Mouse (Mus musculus) liver, postnatal 0 days (tissue): ENCODE data around the gene Vps37b. TPM values are rescaled to one million over a fixed set of nuclear protein-coding genes. Genes with fewer than 3 reads are reported as not detected.

Experiments used
- ATAC-seq: fragments of 200-750 bp; cut with Nextera tagmentation; 2 replicates; pipeline ENCODE4 v1.8.0; 2017; ENCODE audit warnings: mild to moderate bottlenecking, moderate library complexity
- DNase-seq: peaks from one replicate; pipeline ENCODE4 v3.0.0-alpha.2; 2016
- H3K27ac ChIP-seq: fragments of 300-500 bp; sonication (generic); 2 replicates; pipeline ENCODE4 v1.5.1; 2014; ENCODE audit warnings: antibody characterized with exemption, moderate library complexity, mild to moderate bottlenecking, low read depth
- H3K27me3 ChIP-seq: fragments of 300-500 bp; sonication (generic); 2 replicates; pipeline ENCODE4 v1.6.1; 2014; ENCODE audit warnings: low read length, control low read depth, mixed read lengths; ENCODE audit not compliant: insufficient read depth
- H3K36me3 ChIP-seq: fragments of 300-500 bp; sonication (generic); replicated peaks from 2 replicates; pipeline ENCODE4 v1.6.1; 2014; ENCODE audit warnings: mild to moderate bottlenecking, control low read depth, low read length, moderate library complexity, mixed read lengths; ENCODE audit not compliant: insufficient read depth
- H3K4me1 ChIP-seq: fragments of 300-500 bp; sonication (generic); 2 replicates; pipeline ENCODE4 v1.6.1; 2014; ENCODE audit warnings: antibody characterized with exemption, mild to moderate bottlenecking, control low read depth; ENCODE audit not compliant: insufficient read depth
- H3K4me2 ChIP-seq: fragments of 300-500 bp; sonication (generic); 2 replicates; pipeline ENCODE4 v1.6.1; 2014; ENCODE audit warnings: low read depth, mild to moderate bottlenecking, low read length, moderate library complexity, mixed read lengths
- H3K4me3 ChIP-seq: fragments of 300-500 bp; sonication (generic); 2 replicates; pipeline ENCODE4 v1.5.1; 2014; ENCODE audit warnings: low read depth, low read length
- H3K9ac ChIP-seq: fragments of 300-500 bp; sonication (generic); replicated peaks from 2 replicates; pipeline ENCODE4 v1.6.1; 2014; ENCODE audit warnings: mild to moderate bottlenecking, moderate library complexity
- H3K9me3 ChIP-seq: fragments of 300-500 bp; sonication (generic); 2 replicates; pipeline ENCODE4 v1.6.1; 2016; ENCODE audit warnings: mild to moderate bottlenecking, control low read depth, low read length, mixed read lengths
- CTCF ChIP-seq: sonication (generic); IDR thresholded peaks from 2 replicates; pipeline ENCODE4 v1.5.1; 2016; ENCODE audit warnings: antibody characterized with exemption, low read depth
- EP300 ChIP-seq: IDR thresholded peaks from 2 replicates; pipeline ENCODE4 v1.6.1; 2016; ENCODE audit warnings: antibody characterized with exemption, low read depth, mild to moderate bottlenecking
- WGBS: fragments of 180-500 bp; shearing (Covaris S2); extraction: QIAGEN DNeasy Blood & Tissue Kit; methylation state at CpG from one replicate; pipeline ENCODE4 v1.1.7; 2014; ENCODE audit not compliant: insufficient replicate concordance; 5-methylcytosine and 5-hydroxymethylcytosine counted together
- polyA plus RNA-seq: library from polyadenylated mRNA; unstranded; fragments of >200 nt; fragmentation: Nextera tagmentation; extraction: Ambion mirVana; gene quantifications from 2 replicates; pipeline ENCODE4 v1.2.1, GENCODE M21; 2015

Vps37b gene
- polyA plus RNA-seq, 1 experiment from 2014 or later = 17.6 TPM

DNA sequence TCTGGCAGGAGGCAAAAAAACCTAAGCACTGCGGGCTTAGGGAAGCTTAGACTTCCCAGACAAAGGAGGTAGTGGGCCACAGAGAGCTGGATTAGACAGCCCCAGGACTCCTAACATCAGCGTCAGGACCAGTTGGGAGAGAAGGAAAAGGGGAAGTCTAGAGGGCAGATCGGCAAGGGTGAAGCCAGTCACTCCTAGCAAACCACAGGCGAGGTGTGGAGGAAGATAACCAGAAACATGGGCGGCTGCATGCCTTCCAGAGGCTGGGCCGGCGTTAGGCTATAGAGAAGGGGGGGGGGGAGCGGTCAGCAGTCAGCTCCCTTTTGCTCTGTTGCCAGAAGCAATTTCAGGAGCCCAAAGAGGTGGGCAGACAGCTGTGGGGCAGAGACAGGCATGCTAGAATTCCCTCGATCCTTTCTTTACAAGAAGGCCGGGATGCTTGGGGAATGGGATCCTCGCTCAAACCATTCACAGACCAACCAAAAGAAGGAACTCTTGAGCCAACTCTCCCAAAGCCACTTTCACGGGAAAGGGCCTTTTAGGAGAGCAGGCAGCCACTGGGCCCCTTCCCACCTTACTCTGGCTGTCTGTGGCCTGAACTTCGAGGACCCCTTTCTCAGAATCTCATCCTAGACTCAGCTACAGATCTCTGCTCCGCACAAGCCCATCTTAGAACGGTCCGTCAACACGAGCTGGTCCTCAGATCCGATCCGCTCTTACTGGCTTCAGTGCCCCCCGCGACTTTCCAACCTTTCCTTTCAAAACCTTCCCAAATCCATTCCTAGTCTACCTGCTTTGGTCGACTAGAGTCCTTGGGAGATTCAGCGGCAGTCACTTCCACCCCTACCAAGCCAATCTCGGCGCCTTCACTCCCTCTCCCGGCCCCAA is 758 bp downstream of the Vps37b start:
- H3K27me3 ChIP-seq = no peaks in the 10 kb centered on the region
- DNase-seq (peak; percentile 64), ATAC-seq (peak; percentile 43)
- H3K4me3 ChIP-seq = peak overlapping the region; percentile 87
- H3K9me3 ChIP-seq = no peaks in the 10 kb centered on the region
- TF ChIP-seq CTCF = no peak
- no peak for TF ChIP-seq EP300
- WGBS = 2% methylated on average over 24 of the region's 26 CpGs
- peak overlapping the region; percentile 90 for H3K27ac ChIP-seq
- H3K36me3 ChIP-seq = peaks cover 10% of the 10 kb centered on the region; the same call in 1 of the 2 replicates
- peak overlapping the region; percentile 84 for H3K4me2 ChIP-seq
- peak overlapping the region; percentile 98 for H3K9ac ChIP-seq
- H3K4me1 ChIP-seq = peaks cover 45% of the 10 kb centered on the region

DNA sequence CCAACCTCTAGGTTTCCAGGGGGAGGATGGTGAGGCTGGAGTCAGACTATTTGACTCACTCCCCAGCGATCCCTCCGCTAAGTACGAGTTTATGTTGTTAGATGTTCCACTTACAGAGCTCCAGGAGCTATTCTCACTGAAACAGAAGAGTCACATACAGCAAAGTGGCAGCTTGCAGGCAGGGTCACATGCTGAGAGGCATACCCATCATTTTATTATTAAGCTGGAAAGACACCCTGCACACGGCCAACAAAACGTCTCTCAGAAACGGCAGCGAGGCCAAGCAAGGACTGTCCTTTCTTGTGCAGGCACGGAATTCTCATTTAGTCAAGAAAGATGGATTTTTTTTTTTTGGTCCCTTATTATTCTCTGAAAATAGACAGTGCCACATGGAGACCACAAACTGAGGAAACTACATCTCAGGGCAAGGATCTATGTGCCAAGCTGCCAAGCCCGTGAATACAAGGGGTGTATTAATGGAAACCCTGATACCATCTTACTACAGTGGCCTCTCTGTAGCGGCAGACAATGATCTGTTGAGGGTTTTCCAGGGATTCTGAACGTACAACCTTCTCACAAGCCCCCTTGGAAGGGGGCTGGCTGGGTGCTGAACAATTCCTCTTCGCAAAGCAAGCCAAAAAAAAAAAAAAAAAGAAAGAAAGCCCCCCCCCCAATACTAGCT is 1.5 kb downstream of the Vps37b start:
- no peaks in the 10 kb centered on the region for H3K9me3 ChIP-seq
- WGBS = 45% methylated on average over 12 of the region's 12 CpGs
- TF ChIP-seq CTCF (no peak), EP300 (no peak)
- H3K27me3 ChIP-seq = no peaks in the 10 kb centered on the region
- peak overlapping the region; percentile 84 for H3K4me2 ChIP-seq
- H3K36me3 ChIP-seq = peaks cover 13% of the 10 kb centered on the region; the same call in 1 of the 2 replicates
- peak overlapping the region; percentile 87 for H3K4me3 ChIP-seq
- ATAC-seq = no peak
- H3K9ac ChIP-seq = peak overlapping the region; percentile 98
- no peak for DNase-seq
- peak overlapping the region; percentile 90 for H3K27ac ChIP-seq
- H3K4me1 ChIP-seq = peaks cover 53% of the 10 kb centered on the region

DNA sequence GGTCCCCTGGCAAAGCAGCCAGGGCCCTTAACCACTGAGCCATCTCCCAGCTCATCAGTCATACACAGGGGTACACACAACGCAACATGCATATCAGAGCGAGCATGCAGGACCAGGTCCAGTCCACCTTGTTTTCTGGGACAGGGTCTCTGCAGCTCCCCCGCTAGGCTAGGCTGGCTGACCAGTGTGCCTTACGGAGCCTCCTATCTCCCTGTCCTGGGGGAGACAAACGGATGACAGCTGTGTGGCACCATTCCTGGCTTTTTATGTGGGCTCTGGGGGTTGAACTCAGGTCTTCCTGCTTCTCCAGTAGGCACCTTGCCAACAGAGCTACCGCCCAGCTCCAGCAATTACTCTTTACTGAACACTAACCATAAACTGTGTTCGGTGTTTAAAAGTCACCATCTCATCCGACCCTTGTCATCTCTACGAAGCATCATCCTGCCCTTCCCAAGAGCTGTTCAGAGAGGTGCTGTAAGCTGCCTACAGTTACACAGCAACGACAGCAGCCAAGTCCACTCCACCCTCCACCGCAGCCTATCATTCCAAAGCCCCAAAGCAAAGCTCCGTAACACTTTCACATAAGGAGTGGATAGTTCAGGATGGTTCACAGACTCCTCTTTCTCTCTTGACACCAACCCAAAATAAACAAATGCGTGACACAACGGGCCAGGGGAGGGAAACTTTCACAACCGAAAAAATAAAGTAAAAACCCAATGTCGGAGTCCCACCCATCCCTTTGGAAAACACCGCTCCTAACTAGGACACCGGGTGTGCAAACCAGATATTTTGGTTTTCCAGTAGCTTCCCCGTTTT is 2.6 kb downstream of the Vps37b start:
- 73% methylated on average over 19 of the region's 19 CpGs for WGBS
- Histone ChIP-seq H3K36me3 (peaks cover 13% of the 10 kb centered on the region; the same call in 1 of the 2 replicates), H3K4me1 (peaks cover 60% of the 10 kb centered on the region), H3K9me3 (no peaks in the 10 kb centered on the region), H3K9ac (no peak overlapping the region; the same call in 1 of the 2 replicates), H3K4me3 (peak overlapping the region; percentile 87; the same call in 1 of the 2 replicates), H3K27ac (peak overlapping the region; percentile 91), H3K4me2 (peak overlapping the region; percentile 84), H3K27me3 (no peaks in the 10 kb centered on the region)
- peak; percentile 76 for ATAC-seq
- peak; percentile 44 for DNase-seq
- TF ChIP-seq EP300 (peak; percentile 69), CTCF (no peak)

DNA sequence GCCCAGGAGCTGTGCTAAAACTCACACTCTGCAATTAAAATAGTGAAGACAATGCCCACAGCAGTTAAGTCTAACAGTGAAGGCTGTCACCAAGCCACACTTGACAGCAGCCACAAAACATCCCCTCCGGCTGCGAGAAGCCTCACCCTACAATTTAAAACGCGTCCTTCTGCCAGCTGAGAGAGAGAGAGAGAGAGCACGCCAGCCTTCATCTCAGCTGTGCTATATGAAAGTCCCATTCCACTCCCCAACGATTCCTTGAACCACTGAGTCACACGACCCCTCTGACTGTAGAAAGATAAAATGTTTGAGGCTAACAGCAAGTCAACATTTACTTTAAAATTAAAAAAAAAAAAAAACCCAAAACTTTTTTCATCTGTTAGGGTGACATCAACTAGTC is 3.4 kb downstream of the Vps37b start:
- Histone ChIP-seq H3K4me1 (peaks cover 65% of the 10 kb centered on the region), H3K36me3 (peaks cover 13% of the 10 kb centered on the region; the same call in 1 of the 2 replicates), H3K27ac (peak overlapping the region; percentile 91), H3K9me3 (no peaks in the 10 kb centered on the region), H3K9ac (peak overlapping the region; percentile 1; the same call in 1 of the 2 replicates), H3K27me3 (no peaks in the 10 kb centered on the region), H3K4me3 (no peak overlapping the region), H3K4me2 (peak overlapping the region; percentile 31)
- ATAC-seq (no peak), DNase-seq (no peak)
- 42% methylated on average over 7 of the region's 7 CpGs for WGBS
- no peak for TF ChIP-seq EP300
- TF ChIP-seq CTCF = no peak

DNA sequence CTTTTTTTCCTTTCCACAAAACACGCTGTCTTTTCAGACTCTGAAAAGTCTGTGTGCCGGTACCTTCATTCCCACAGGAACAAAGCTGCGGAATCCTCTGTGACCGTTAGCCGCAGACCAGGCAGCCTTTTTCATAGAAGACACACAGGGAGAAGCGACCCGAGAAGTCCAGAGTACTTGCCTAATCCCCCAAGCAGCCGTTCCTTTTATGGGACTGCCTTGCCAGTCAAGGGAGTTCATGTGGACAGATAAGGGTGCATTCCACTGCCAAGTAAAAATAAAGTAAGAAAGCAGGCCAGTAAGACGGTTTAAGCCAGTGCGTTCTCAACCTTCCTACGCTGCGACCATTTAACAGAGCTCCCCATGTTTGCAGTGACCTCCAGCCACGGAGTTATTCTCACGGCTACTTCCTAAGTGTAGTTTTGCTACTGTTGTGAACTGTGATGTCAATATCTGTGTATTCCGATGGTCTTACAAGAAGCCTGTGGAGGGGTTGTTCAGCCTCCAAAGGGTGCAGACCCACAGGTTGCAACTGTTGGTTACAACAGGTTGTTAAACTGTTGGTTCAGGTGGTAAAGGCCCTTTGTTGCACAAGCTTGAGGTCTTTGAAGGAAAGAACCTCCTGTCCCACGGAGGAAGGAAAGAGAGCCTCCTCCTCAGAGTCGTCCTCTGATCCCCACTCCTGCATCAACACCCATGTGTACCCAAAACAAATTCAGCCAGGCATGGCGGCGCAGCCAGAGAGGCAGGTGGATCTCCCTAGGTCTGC is 4.2 kb downstream of the Vps37b start:
- TF ChIP-seq EP300 = no peak
- TF ChIP-seq CTCF = no peak
- H3K4me2 ChIP-seq = peak overlapping the region; percentile 31
- ATAC-seq (no peak), DNase-seq (no peak)
- no peaks in the 10 kb centered on the region for H3K27me3 ChIP-seq
- peak overlapping the region; percentile 91 for H3K27ac ChIP-seq
- H3K36me3 ChIP-seq = peaks cover 13% of the 10 kb centered on the region; the same call in 1 of the 2 replicates
- H3K4me3 ChIP-seq = 0 out of 2 replicates have a peak overlapping the region, but pooled peaks have one; percentile 11
- H3K9ac ChIP-seq = peak overlapping the region; percentile 1; the same call in 1 of the 2 replicates
- WGBS = 50% methylated on average over 19 of the region's 19 CpGs
- H3K9me3 ChIP-seq = no peaks in the 10 kb centered on the region
- H3K4me1 ChIP-seq = peaks cover 71% of the 10 kb centered on the region
